Mouse (Mus musculus) liver, adult 2 months (tissue): Measurements from ENCODE around the gene Ust.

Source experiments
- CTCF ChIP-seq: fragments of 200-500 bp; IDR thresholded peaks from 2 replicates; pipeline ENCODE4 v1.5.1; 2011; ENCODE audit warnings: low read depth, low read length, control low read depth
- POLR2A ChIP-seq: fragments of 200-500 bp; IDR thresholded peaks from 2 replicates; pipeline ENCODE4 v1.6.1; 2011; ENCODE audit warnings: low read length, control low read depth; ENCODE audit not compliant: insufficient read depth; ENCODE audit errors: extremely low read depth

DNA sequence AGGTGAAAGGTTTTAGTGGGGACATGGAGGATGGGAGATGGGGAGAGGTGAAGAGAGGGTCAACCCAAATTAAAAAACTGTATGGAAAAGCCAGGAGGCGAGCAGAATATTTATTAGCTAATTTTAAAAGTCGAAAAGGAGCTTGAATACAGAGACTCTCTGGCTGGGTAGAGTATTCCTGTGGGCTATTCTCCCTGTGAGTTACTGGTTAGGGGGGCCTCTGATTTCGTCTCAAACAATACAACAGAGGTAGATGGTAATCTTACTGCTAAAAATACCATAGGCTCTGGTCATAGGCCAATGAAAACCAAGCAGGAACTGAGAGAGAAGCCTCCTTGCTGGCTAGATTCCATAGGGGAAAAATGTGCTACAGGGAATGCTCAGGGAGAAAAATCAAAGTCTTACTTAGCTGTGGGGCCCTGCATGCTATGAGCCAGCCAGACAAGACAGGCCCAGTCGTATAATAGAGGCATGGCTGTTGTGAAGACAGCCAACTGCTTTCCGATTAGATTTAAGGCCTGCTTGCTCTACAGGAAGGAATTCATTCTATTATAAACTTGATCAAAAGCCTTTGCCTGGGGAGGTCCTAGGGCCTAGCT is 23.0 kb downstream of the Ust start:
- TF ChIP-seq CTCF, result no peak
- no peak for TF ChIP-seq POLR2A
